Mouse (Mus musculus): ENCODE data around the gene Cfap126. TPM values are rescaled to one million over a fixed set of nuclear protein-coding genes. Genes with fewer than 3 reads are reported as not detected.
A peak's percentile ranks its signal among the peaks of the same experiment; 100 is the strongest.
"Not testable (repeated sequence)": the region's sequence is repeated elsewhere in the genome, so short reads cannot be mapped to it uniquely, and the experiment has no call there.

Gene Cfap126
- polyA plus RNA-seq, 1 experiment from 2014 or later, result 32.2 TPM

DNA sequence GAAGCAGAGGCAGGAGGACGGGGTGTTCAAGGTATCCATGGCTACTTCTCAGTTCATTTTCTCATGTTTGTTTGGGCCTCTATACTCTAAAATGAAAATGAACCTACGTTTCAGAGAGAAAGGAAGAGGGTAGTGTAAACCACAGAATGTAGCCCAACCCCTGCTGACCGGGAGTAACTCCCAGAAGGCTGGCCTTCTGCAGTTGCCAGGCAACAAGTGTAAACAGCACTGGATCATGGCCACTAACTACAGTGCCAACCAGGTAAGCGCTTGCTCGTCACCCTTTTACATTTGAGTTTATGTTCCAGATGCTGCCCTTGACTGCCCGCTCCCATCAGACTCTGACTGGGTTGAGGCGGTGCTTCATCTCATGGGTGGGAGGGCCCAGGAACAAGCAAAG lies 9.2 kb downstream of the Cfap126 start:
- H3K4me1 ChIP-seq (ENCODE audit: insufficient read depth, low read depth, low read length), result peaks cover 3% of the 10 kb centered on the region; the same call in 1 of the 2 replicates
- no peaks in the 10 kb centered on the region for H3K36me3 ChIP-seq (ENCODE audit: insufficient read depth, low read length)
- no peak overlapping the region for H3K27ac ChIP-seq (ENCODE audit: low read length)
- TF ChIP-seq CTCF (IDR thresholded peaks at IDR 0.05), result no peak
- TF ChIP-seq EP300 (IDR thresholded peaks at IDR 0.05), result no peak
- ATAC-seq (peak; percentile 84), DNase-seq (ENCODE audit: low spot score) (peak; percentile 82)
- WGBS, result 24% methylated on average over 7 of the region's 7 CpGs
- no peak overlapping the region for H3K4me2 ChIP-seq (replicated peaks; ENCODE audit: low read depth, low read length)
- H3K9me3 ChIP-seq (ENCODE audit: low read length), result no peaks in the 10 kb centered on the region
- H3K4me3 ChIP-seq (ENCODE audit: low read depth, low read length), result no peak overlapping the region
- H3K9ac ChIP-seq (replicated peaks; ENCODE audit: low read depth), result no peak overlapping the region
- H3K27me3 ChIP-seq (replicated peaks; ENCODE audit: insufficient read depth, low read length), result no peaks in the 10 kb centered on the region

DNA sequence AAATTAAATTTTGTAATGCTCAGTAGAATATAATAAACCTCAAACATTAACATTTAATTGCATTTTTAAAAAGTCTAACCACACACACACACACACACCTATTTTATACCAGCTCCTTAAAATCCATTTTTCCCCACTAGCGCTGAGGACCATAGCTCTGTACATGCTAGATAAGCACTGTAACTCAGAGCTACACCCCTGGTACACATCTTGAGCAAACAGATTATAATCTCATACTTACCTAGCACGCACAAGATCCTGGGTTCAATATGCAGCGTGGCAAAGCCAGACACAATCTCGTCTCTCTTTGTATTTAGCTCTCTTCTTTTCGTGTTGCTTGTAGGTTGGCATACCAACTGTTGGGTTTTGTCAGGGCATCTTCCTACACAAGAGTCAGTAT lies 10.7 kb downstream of the Cfap126 start:
- Histone ChIP-seq H3K36me3 (ENCODE audit: insufficient read depth, low read length) (peaks cover 5% of the 10 kb centered on the region; the same call in 1 of the 2 replicates), H3K4me2 (replicated peaks; ENCODE audit: low read depth, low read length) (no peak overlapping the region), H3K4me3 (ENCODE audit: low read depth, low read length) (no peak overlapping the region), H3K27me3 (replicated peaks; ENCODE audit: insufficient read depth, low read length) (no peaks in the 10 kb centered on the region), H3K4me1 (ENCODE audit: insufficient read depth, low read depth, low read length) (0 out of 2 replicates have a peak, but pooled peaks cover 3% of the 10 kb centered on the region), H3K9me3 (ENCODE audit: low read length) (no peaks in the 10 kb centered on the region), H3K27ac (ENCODE audit: low read length) (no peak overlapping the region), H3K9ac (replicated peaks; ENCODE audit: low read depth) (no peak overlapping the region)
- DNase-seq (ENCODE audit: low spot score) (no peak), ATAC-seq (no peak)
- no peak for TF ChIP-seq EP300 (IDR thresholded peaks at IDR 0.05)
- TF ChIP-seq CTCF (IDR thresholded peaks at IDR 0.05), result no peak
- 82% methylated on average over 5 of the region's 5 CpGs for WGBS

DNA sequence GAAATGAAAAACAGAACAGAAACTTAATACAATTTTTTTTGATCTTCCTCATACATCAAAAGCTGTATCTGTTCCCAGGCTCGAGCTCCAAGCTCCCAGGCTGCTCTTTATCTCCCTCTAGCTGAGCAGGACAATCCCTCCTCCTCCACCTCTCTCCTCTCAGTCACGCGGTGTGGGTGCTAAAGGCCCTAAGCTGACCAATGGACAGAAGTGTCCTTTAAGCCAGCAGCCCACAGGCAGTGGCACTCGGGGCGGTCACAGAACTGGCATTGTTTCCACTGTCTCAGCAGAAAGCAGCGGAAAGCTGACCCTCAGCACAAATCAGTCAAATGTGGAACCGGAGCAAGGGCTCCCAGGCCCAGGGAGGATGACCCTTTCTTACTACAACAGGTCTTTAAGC lies 15.5 kb downstream of the Cfap126 start:
- no peak overlapping the region for H3K4me3 ChIP-seq (ENCODE audit: low read depth, low read length)
- TF ChIP-seq EP300 (IDR thresholded peaks at IDR 0.05) (no peak), CTCF (IDR thresholded peaks at IDR 0.05) (0 out of 2 replicates have a peak, but pooled peaks have one; percentile 10)
- H3K36me3 ChIP-seq (ENCODE audit: insufficient read depth, low read length), result peaks cover 28% of the 10 kb centered on the region
- no peak overlapping the region for H3K4me2 ChIP-seq (replicated peaks; ENCODE audit: low read depth, low read length)
- H3K27me3 ChIP-seq (replicated peaks; ENCODE audit: insufficient read depth, low read length), result no peaks in the 10 kb centered on the region
- no peak overlapping the region for H3K9ac ChIP-seq (replicated peaks; ENCODE audit: low read depth)
- H3K9me3 ChIP-seq (ENCODE audit: low read length), result no peaks in the 10 kb centered on the region
- ATAC-seq (no peak), DNase-seq (ENCODE audit: low spot score) (no peak)
- no peak overlapping the region for H3K27ac ChIP-seq (ENCODE audit: low read length)
- no peaks in the 10 kb centered on the region for H3K4me1 ChIP-seq (ENCODE audit: insufficient read depth, low read depth, low read length)
- WGBS, result 70% methylated on average over 7 of the region's 7 CpGs

DNA sequence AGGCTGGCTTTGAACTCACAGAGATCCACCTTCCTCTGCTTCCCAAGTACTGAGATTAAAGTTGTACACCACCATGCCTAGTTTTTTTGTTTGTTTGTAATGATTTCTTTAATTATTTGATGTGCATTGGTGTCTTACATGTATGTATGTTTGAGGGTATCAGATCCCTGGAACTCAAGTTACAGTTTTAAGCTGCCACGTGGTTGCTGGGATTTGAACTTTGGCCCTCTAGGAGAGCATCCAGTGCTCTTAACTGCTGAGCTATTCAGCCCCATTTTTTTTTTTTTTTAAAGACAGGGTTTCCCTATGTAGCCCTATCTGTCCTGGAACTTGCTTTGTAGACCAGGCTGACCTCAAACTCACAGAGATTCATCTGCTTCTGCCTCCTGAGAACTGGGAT lies 17.3 kb downstream of the Cfap126 start:
- peaks cover 38% of the 10 kb centered on the region for H3K36me3 ChIP-seq (ENCODE audit: insufficient read depth, low read length)
- no peak for ATAC-seq
- H3K27me3 ChIP-seq (replicated peaks; ENCODE audit: insufficient read depth, low read length), result no peaks in the 10 kb centered on the region
- no peak overlapping the region for H3K4me2 ChIP-seq (replicated peaks; ENCODE audit: low read depth, low read length)
- TF ChIP-seq EP300 (IDR thresholded peaks at IDR 0.05) (no peak), CTCF (IDR thresholded peaks at IDR 0.05) (no peak)
- DNase-seq (ENCODE audit: low spot score), result no peak
- H3K4me1 ChIP-seq (ENCODE audit: insufficient read depth, low read depth, low read length), result no peaks in the 10 kb centered on the region
- no peak overlapping the region for H3K4me3 ChIP-seq (ENCODE audit: low read depth, low read length)
- H3K9ac ChIP-seq (replicated peaks; ENCODE audit: low read depth), result no peak overlapping the region
- WGBS, result 81% methylated on average over 1 of the region's 1 CpGs
- H3K27ac ChIP-seq (ENCODE audit: low read length), result no peak overlapping the region
- H3K9me3 ChIP-seq (ENCODE audit: low read length), result no peaks in the 10 kb centered on the region

DNA sequence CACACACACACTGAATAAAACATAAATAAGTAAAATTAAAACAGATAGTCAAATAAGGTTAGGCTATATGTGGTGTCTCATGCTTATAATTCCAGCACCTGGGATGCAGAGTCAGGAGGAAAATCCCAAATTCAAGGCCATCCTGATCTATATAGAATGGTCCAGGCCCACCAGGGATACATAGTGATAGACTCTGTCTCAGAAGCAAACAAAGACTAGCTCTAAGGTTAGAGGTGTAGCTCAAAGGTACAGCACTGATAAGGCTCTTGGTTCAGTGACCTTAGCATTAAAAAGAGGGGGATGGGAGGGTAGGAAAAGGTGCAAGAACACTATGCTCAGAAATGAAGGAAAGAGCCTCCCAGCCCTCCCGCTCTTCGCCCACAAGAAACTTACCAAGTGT lies 21.9 kb downstream of the Cfap126 start:
- ATAC-seq (no peak), DNase-seq (ENCODE audit: low spot score) (no peak)
- no peak overlapping the region for H3K4me2 ChIP-seq (replicated peaks; ENCODE audit: low read depth, low read length)
- H3K9me3 ChIP-seq (ENCODE audit: low read length), result no peaks in the 10 kb centered on the region
- H3K36me3 ChIP-seq (ENCODE audit: insufficient read depth, low read length), result peaks cover 37% of the 10 kb centered on the region
- H3K4me1 ChIP-seq (ENCODE audit: insufficient read depth, low read depth, low read length), result no peaks in the 10 kb centered on the region
- no peak overlapping the region for H3K9ac ChIP-seq (replicated peaks; ENCODE audit: low read depth)
- 97% methylated on average over 2 of the region's 2 CpGs for WGBS
- H3K4me3 ChIP-seq (ENCODE audit: low read depth, low read length), result no peak overlapping the region
- TF ChIP-seq CTCF (IDR thresholded peaks at IDR 0.05), result no peak
- TF ChIP-seq EP300 (IDR thresholded peaks at IDR 0.05), result no peak
- no peaks in the 10 kb centered on the region for H3K27me3 ChIP-seq (replicated peaks; ENCODE audit: insufficient read depth, low read length)
- no peak overlapping the region for H3K27ac ChIP-seq (ENCODE audit: low read length)

DNA sequence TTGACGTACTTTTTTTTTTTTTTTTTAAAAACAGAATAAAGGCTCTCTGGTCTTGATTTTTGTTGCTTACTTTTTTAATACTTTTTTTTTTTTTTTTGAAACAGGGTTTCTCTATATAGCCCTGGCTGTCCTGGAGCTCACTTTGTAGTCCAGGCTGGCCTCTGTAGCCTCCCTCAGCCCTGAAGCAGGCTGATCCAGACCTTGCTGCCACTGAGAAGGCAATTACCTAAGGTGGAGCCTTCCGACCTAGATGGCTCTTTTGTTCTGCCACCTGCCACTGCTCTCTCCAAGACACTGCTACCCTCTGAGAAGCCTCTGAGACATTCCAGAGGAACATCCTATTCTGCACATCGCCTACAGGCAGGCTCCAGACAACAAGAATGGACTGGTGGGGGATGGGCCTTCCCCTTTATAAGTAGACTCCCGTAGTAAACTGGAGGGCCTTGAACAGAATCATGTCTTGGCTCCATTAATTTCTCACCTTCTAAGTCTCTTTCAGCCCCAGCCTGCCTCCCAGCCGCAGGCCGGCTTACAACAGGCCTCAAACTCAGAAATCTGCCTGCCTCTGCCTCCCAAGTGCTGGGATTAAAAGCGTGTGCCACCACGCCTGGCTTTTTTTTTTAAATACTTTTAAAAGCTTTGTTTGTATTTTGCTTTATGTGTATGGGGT lies 23.9 kb downstream of the Cfap126 start:
- peaks cover 43% of the 10 kb centered on the region; the same call in 1 of the 2 replicates for H3K36me3 ChIP-seq (ENCODE audit: insufficient read depth, low read length)
- not testable (repeated sequence) for H3K27ac ChIP-seq (ENCODE audit: low read length); H3K9me3 ChIP-seq (ENCODE audit: low read length); H3K4me2 ChIP-seq (replicated peaks; ENCODE audit: low read depth, low read length); H3K4me3 ChIP-seq (ENCODE audit: low read depth, low read length); ATAC-seq; H3K27me3 ChIP-seq (replicated peaks; ENCODE audit: insufficient read depth, low read length); H3K4me1 ChIP-seq (ENCODE audit: insufficient read depth, low read depth, low read length); DNase-seq (ENCODE audit: low spot score); H3K9ac ChIP-seq (replicated peaks; ENCODE audit: low read depth)
- 92% methylated on average over 8 of the region's 8 CpGs for WGBS

DNA sequence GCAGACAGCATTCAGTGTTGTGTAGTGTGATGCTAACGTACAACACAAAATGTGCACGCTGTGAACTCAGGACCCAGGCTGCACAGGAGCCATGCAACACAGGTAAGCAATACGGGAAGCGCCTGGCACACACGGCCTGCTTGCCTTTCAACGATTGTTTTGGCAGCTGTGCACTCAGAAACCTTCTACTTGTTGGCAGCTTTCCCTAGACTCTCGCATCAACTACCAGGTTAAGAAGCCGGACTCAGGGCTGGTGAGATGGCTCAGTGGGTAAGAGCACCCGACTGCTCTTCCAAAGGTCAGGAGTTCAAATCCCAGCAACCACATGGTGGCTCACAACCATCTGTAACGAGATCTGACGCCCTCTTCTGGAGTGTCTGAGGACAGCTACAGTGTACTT lies 29.3 kb downstream of the Cfap126 start:
- H3K4me3 ChIP-seq (ENCODE audit: low read depth, low read length); ATAC-seq: not testable (repeated sequence)
- WGBS, result 81% methylated on average over 9 of the region's 11 CpGs

More for the DNA sequence above, 29.3 kb downstream of the Cfap126 start:
- not testable (repeated sequence) for H3K27me3 ChIP-seq (replicated peaks; ENCODE audit: insufficient read depth, low read length); H3K4me2 ChIP-seq (replicated peaks; ENCODE audit: low read depth, low read length); H3K27ac ChIP-seq (ENCODE audit: low read length); DNase-seq (ENCODE audit: low spot score); H3K9ac ChIP-seq (replicated peaks; ENCODE audit: low read depth); H3K4me1 ChIP-seq (ENCODE audit: insufficient read depth, low read depth, low read length); H3K9me3 ChIP-seq (ENCODE audit: low read length)
- peaks cover 21% of the 10 kb centered on the region; the same call in 1 of the 2 replicates for H3K36me3 ChIP-seq (ENCODE audit: insufficient read depth, low read length)

Measured in lung, postnatal 0 days (tissue).